Mouse (Mus musculus): ENCODE results near the gene Slc6a12.

Slc6a12 gene

DNA sequence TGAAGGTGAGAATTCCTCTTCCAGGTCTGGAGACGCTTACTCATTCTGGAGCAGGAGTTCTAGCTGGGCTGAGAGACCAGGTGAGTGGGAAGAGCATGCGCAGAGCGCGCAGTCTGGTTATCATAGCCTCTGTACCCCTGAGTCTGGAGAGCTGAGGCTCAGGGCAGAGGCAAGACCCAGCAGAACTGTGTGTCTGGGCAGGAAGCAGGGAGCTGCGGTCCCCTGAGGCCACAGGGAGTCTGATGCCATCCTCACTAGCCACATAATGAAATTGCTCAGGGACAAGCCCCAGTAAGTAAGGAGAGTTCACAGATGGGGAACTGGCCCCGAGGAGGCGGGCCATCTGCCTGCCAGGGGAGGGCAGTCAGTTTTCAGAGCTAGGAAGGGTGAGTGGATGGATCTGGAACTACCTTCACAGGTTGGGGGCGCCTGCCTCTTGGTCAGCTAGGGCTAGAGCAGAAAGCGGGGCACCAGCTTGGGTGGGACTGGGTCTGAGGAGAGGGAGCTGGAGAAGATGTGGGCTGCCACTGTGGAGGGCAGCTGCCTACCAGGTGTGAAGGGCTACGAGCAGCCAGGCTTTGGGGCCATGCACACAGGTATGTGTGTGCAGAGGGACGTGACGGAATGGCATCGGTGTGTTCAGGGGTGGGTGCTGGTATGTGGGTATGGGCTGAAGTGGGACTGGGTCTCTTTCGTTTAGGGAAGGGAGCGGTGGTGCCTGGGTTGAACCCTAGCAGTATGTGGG, at the start of gene Slc6a12:
Gene Slc6a12 (plus strand): TSS at position 51 of the 745 bp plus-strand sequence.
- no peak for DNase-seq (ENCODE audit: extremely low read depth, insufficient read length, low spot score)

DNA sequence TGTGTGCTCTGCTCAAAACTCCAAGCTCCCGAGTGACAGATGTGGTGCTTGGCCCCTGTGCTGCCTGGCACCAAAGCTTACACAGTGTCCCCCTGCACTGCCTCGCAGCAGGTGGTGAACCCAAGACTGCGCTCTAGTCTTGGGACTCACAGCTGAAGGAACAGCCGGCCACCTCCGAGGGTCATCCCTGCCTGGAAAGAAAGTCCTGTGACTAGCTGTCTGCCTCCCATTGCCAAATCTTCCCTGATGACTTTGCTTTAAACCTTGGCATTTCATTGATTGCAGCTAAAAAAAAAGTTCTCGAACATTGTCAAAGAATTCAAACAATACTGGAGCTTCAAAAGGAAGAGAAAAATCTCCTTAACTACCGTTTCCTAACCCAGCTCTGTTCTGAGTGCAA, 43.6 kb upstream of the Slc6a12 start:
- DNase-seq (ENCODE audit: extremely low read depth, insufficient read length, low spot score) = no peak

DNA sequence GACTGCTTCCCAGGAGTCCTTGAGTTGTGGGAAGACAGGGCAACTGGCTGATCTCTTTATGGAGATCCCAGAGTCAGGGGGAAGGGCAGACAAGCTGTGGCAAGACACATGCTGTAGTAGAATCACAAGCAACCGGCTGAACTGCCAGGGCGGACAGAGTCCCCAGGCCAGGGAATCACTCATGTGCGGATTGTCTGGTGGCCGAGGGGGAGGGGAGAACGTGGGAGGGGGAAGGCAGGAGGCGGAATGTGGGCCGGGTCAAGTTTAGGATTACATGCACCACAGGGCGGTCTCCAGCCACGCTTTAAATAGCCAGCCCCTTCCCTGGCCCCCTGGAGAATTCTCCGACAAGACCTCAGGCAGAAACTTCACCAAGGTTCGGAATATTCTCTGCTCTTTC, 42.9 kb upstream of the Slc6a12 start, which contains the start of gene Slc6a13:
Gene Slc6a13 (plus strand): TSS at position 274 of the 400 bp plus-strand sequence.
- DNase-seq (ENCODE audit: extremely low read depth, insufficient read length, low spot score) = no peak

- DNase-seq (ENCODE audit: extremely low read depth, insufficient read length, low spot score) = no peak
Measured at GRCm38 (mm10) chr6:121300504-121300903, 42.4 kb upstream of the Slc6a12 start.

DNA sequence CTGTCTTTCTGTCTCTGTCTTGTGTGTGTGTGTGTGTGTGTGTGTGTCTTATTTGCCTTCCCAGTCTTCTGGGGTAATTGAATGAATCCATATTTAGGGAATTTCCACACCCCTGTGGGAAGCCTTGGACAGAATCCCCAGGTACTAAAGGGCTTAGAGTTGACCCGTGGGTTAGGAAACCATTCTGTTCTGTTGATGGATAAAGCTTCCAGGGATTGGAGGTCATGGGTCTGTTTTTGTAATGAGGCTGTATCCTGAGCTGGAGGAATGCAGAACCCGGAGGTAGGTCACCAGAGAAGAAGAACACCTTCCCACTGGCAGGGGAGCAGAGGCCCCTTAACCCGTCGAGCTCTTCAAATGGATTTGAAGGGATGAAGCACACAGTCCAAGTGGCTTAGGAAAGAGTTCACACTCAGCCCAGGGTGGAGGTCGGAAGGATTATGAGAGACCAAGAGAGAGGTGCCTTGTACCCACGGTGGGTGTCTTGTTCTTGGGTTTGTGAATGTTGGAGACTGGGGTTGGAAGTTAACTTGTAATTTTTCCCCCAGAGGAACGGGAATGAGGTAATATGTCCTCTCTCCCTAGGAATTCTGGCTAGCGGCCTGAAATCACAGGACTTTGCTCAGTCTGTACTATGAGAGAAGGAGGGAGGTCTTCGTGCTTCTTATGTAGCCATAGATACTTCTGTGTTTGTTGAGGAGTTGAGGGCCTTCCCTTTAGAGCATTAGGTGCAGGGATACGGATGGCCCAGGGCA, 39.2 kb upstream of the Slc6a12 start:
- no peak for DNase-seq (ENCODE audit: extremely low read depth, insufficient read length, low spot score)

DNA sequence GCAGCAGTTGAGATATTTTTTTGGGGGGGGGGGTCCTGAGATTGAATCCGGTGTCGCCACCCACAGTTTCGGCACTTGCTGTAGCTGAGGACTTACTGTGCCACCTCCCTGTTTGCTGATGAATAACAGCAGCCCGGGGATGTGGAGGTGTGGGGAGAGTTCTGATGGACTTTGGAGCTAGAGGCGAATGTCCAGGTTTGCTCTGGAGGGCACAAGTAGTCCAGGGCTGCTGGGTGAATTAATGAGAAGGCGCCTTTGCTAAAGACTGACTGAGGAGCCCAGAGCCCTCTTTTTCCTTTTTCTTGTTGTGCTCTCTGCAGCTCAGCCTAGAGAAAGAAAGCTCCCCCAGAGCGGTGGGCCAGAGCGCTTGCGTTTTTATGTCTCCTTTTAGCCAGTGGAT, 38.2 kb upstream of the Slc6a12 start:
- DNase-seq (ENCODE audit: extremely low read depth, insufficient read length, low spot score) = no peak

- DNase-seq (ENCODE audit: extremely low read depth, insufficient read length, low spot score) = no peak
Measured at GRCm38 (mm10) chr6:121305571-121305970, 37.3 kb upstream of the Slc6a12 start.

DNA sequence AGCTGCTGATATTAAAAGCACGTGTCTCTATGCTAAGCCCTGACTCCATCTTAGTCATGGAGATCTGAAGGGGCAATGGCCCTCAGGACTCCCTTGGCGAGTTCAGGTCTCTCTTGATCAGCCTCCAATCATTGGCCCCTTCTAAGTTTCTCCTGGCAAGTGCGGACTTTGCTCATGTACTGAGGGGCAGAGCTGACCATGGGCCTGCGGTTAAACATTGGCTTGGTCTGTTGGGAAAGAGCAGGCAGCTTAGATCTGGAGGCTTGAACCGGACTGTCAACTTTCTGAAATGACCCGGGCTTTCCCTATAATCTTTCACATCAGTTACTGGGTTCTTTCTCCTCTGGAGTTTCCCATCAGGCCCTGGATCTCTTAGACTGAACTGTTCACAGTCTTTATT, 31.9 kb upstream of the Slc6a12 start:
- DNase-seq (ENCODE audit: extremely low read depth, insufficient read length, low spot score) = no peak

GRCm38 (mm10) chr6:121319099-121319498, 23.8 kb upstream of the Slc6a12 start:
- no peak for DNase-seq (ENCODE audit: extremely low read depth, insufficient read length, low spot score)

- DNase-seq (ENCODE audit: extremely low read depth, insufficient read length, low spot score) = no peak
Measured at GRCm38 (mm10) chr6:121322381-121323110, 20.3 kb upstream of the Slc6a12 start.

DNA sequence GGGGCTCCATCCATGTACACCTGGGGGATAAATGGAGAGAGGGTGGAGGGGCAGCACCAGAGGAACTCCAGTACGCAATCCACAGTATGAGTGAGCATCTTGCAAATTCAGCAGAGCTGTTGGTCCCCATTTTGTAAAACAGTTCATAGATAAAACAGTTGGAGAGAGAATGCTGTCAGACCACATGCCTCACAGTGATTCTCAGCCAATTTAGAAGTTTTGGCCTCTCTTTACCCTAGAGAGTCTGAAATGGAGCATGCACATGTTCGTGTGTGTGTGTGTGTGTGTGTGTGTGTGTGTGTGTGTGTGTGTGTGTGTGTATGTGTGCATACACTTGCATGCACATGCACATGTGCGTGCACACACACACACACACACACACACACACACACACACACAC, 17.6 kb upstream of the Slc6a12 start:
- no peak for DNase-seq (ENCODE audit: extremely low read depth, insufficient read length, low spot score)

DNA sequence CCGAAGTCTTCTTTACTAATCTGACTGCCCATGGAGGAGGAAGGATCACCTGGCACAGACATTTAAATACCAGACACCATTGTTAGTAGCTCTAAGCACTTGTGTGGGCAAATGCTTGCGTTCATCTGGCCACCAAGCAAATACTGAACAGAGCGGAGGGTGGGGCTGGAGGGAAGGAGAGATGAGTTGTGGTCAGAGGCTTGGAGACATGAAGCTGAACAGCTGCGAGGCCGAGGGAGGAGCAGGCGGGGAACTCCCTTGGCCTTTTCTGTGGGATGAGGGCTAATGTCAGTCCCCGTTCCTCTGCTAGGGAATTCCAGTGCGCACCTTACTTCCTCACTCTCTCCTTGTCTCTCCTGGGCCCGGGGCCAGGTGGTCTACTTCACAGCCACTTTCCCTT, 17.1 kb upstream of the Slc6a12 start:
- DNase-seq (ENCODE audit: extremely low read depth, insufficient read length, low spot score) = no peak

GRCm38 (mm10) chr6:121326486-121327069, 16.3 kb upstream of the Slc6a12 start:
- no peak for DNase-seq (ENCODE audit: extremely low read depth, insufficient read length, low spot score)

GRCm38 (mm10) chr6:121328417-121328884, 14.4 kb upstream of the Slc6a12 start:
- no peak for DNase-seq (ENCODE audit: extremely low read depth, insufficient read length, low spot score)

GRCm38 (mm10) chr6:121329848-121330508, 12.9 kb upstream of the Slc6a12 start:
- no peak for DNase-seq (ENCODE audit: extremely low read depth, insufficient read length, low spot score)

DNA sequence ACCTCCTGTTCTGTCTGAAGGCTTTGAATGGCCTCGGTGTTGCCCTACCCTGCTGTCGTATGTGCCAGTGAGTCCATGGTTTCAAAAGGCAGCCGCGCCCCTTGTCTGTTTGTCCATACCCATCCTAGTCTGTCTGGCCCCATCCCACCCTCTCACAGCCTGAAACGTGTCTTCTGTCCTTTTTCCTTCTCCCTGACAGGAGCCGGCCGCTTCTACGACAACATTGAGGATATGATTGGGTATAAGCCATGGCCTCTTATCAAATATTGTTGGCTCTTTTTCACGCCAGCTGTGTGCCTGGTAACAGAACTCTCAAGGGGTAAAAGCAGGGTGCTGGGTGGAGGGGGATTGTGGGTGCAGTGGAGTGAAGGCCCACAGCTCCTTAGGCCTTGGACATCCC, 7.0 kb upstream of the Slc6a12 start:
- DNase-seq (ENCODE audit: extremely low read depth, insufficient read length, low spot score) = no peak

DNA sequence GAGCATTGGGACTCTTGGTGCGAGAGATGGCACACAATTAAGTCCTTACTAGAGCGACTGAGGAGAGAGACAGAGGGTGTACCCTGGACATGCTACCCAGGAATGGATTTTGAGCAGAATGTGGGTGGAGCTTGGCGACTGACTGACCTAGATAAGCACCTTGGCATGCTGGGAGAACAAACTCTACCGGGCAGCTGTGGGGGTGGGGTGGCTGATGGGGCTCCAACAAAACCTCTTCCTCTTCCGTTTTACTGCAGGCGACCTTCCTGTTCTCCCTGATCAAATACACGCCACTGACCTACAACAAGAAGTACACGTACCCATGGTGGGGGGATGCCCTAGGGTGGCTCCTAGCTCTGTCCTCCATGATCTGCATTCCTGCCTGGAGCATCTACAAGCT, 6.3 kb upstream of the Slc6a12 start:
- no peak for DNase-seq (ENCODE audit: extremely low read depth, insufficient read length, low spot score)

GRCm38 (mm10) chr6:121337229-121337628, 5.6 kb upstream of the Slc6a12 start:
- DNase-seq (ENCODE audit: extremely low read depth, insufficient read length, low spot score) = no peak

- peak; percentile 34 for DNase-seq (ENCODE audit: extremely low read depth, insufficient read length, low spot score)
Measured at GRCm38 (mm10) chr6:121337770-121338518, 4.9 kb upstream of the Slc6a12 start.

GRCm38 (mm10) chr6:121338519-121338896, 4.4 kb upstream of the Slc6a12 start:
- DNase-seq (ENCODE audit: extremely low read depth, insufficient read length, low spot score) = no peak
